Mouse (Mus musculus) kidney, adult 2 months (tissue): Measurements from ENCODE around the gene Slc28a2. TPM values are rescaled to one million over a fixed set of nuclear protein-coding genes. Genes with fewer than 3 reads are reported as not detected.
"Not testable (repeated sequence)": the region's sequence is repeated elsewhere in the genome, so short reads cannot be mapped to it uniquely, and the experiment has no call there.

Source experiments
- DNase-seq: peaks from one replicate; pipeline ENCODE4 v3.0.0; 2021
- H3K27ac ChIP-seq: fragments of 200-500 bp; 2 replicates; pipeline ENCODE4 v1.5.1; 2012; ENCODE audit warnings: low read depth, low read length, control low read depth, inconsistent platforms; ENCODE audit not compliant: insufficient read depth
- H3K27me3 ChIP-seq: fragments of 200-500 bp; replicated peaks from 2 replicates; pipeline ENCODE4 v1.6.1; 2012; ENCODE audit warnings: mild to moderate bottlenecking, moderate library complexity, low read length, inconsistent platforms; ENCODE audit not compliant: control insufficient read depth, insufficient read depth
- H3K36me3 ChIP-seq: fragments of 200-500 bp; 2 replicates; pipeline ENCODE4 v1.6.1; 2012; ENCODE audit warnings: mild to moderate bottlenecking, moderate library complexity, low read length, inconsistent platforms; ENCODE audit not compliant: control insufficient read depth, insufficient read depth
- H3K4me1 ChIP-seq: fragments of 200-500 bp; 2 replicates; pipeline ENCODE4 v1.6.1; 2011; ENCODE audit warnings: low read length; ENCODE audit not compliant: control insufficient read depth, insufficient read depth
- H3K4me3 ChIP-seq: fragments of 200-500 bp; 2 replicates; pipeline ENCODE4 v1.5.1; 2011; ENCODE audit warnings: mild to moderate bottlenecking, low read depth, low read length, control low read depth; ENCODE audit not compliant: insufficient read depth
- CTCF ChIP-seq: fragments of 200-500 bp; conservative IDR thresholded peaks from 2 replicates; pipeline ENCODE4 v1.5.1; 2011; ENCODE audit warnings: low read depth, mild to moderate bottlenecking, control low read depth, low read length, moderate library complexity, mixed read lengths; ENCODE audit not compliant: insufficient read depth, insufficient read length
- POLR2A ChIP-seq: fragments of 200-500 bp; IDR thresholded peaks from one replicate; pipeline ENCODE4 v1.6.1; 2011; ENCODE audit warnings: low read depth, low read length, control low read depth
- WGBS: fragments of 180-500 bp; shearing (Covaris S2); methylation state at CpG from one replicate; pipeline ENCODE4 v1.1.7; 2018; 5-methylcytosine and 5-hydroxymethylcytosine counted together
- polyA plus RNA-seq: library from polyadenylated mRNA; depleted of rRNA; stranded (reverse); fragments of >200 nt; gene quantifications from 2 replicates; pipeline ENCODE4 v1.2.3, GENCODE M21; 2012; rRNA removed

Slc28a2 gene
- polyA plus RNA-seq, 1 experiment, result 2.0 TPM

GRCm38 (mm10) chr2:122484641-122485040 is 58.4 kb downstream of the Slc28a2 start, which contains the start of gene Gm14085:
Gm14085 (plus strand) TSS chr2:122484941.
- WGBS, result 88% methylated on average over 1 of the region's 1 CpGs
- no peak within 1 kb of the TSS for H3K4me3 ChIP-seq
- TF ChIP-seq CTCF (no peak), POLR2A (no peak)
- no peaks in the 10 kb centered on the region for H3K36me3 ChIP-seq
- H3K27ac ChIP-seq, result no peak within 1 kb of the TSS
- H3K4me1 ChIP-seq, result no peaks in the 10 kb centered on the region
- no peak for DNase-seq
- no peaks in the 10 kb centered on the region for H3K27me3 ChIP-seq

GRCm38 (mm10) chr2:122485654-122486053 is 59.4 kb downstream of the Slc28a2 start:
- WGBS, result 31% methylated on average over 2 of the region's 3 CpGs
- H3K27ac ChIP-seq, H3K4me1 ChIP-seq, H3K4me3 ChIP-seq, H3K36me3 ChIP-seq, DNase-seq, H3K27me3 ChIP-seq: not testable (repeated sequence)

- not testable (repeated sequence) for H3K36me3 ChIP-seq, DNase-seq, H3K4me3 ChIP-seq
Measured at GRCm38 (mm10) chr2:122486122-122486521, 59.8 kb downstream of the Slc28a2 start.

GRCm38 (mm10) chr2:122486674-122487073 is 60.4 kb downstream of the Slc28a2 start:
- Histone ChIP-seq H3K36me3 (no peaks in the 10 kb centered on the region), H3K4me3 (no peak overlapping the region), H3K27ac (no peak overlapping the region), H3K4me1 (no peaks in the 10 kb centered on the region), H3K27me3 (no peaks in the 10 kb centered on the region)
- DNase-seq, result no peak
- WGBS, result 85% methylated on average over 2 of the region's 2 CpGs
- TF ChIP-seq POLR2A (no peak), CTCF (no peak)

More at GRCm38 (mm10) chr2:122486122-122486521, 59.8 kb downstream of the Slc28a2 start:
- not testable (repeated sequence) for H3K4me1 ChIP-seq, H3K27me3 ChIP-seq, H3K27ac ChIP-seq

Other genes starting within 250 kb of the Slc28a2 start
- 0.04 TPM in 1 of 2 replicates, not detected in the other for gene Patl2, start 240.3 kb upstream of the Slc28a2 start, polyA plus RNA-seq
- not detected in 2 replicates for gene Terb2, start 240.2 kb upstream of the Slc28a2 start, polyA plus RNA-seq
- 566 and 646 TPM in 2 replicates for gene Sord, start 191.7 kb upstream of the Slc28a2 start, polyA plus RNA-seq
- 0.05 and 0.17 TPM in 2 replicates for gene Duox2, start 128.0 kb upstream of the Slc28a2 start, polyA plus RNA-seq
- gene Duoxa2, start 127.6 kb upstream of the Slc28a2 start, polyA plus RNA-seq, result 0.20 TPM in 1 of 2 replicates, not detected in the other
- 0.28 and 0.35 TPM in 2 replicates for gene Duoxa1, start 112.7 kb upstream of the Slc28a2 start, polyA plus RNA-seq
- gene Duox1, start 110.8 kb upstream of the Slc28a2 start, polyA plus RNA-seq, result 0.20 and 0.31 TPM in 2 replicates
- gene Shf, start 57.3 kb upstream of the Slc28a2 start, polyA plus RNA-seq, result 14.7 and 16.2 TPM in 2 replicates
- gene Gm14085, start 58.5 kb downstream of the Slc28a2 start, polyA plus RNA-seq, result 0.07 and 0.20 TPM in 2 replicates
- 1,128 and 1,147 TPM in 2 replicates for gene Gatm, start 184.8 kb downstream of the Slc28a2 start, polyA plus RNA-seq
- 0.19 and 0.24 TPM in 2 replicates for gene AA467197, start 210.5 kb downstream of the Slc28a2 start, polyA plus RNA-seq